ENCODE assay signal across 22 mouse cellular contexts in the genomic region with DNA sequence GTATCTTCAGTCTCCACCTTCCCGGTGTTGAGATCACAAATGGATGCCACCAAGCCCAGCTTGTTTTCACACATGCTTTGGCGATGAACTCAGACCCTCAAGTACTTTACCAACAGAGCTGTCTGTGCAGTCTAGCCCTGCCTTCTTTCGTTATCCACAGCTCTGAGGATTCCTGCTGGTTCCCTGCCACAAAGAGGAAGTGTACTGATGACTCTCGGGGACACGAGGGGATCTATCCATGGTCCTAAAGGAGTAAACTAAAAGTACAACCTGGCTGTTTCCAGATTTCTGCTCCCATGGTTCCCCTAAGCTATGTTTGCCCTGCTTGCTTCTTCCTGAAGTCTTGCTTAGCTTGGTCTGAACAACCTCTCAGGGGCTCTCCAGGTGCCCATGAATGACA. TPM values are rescaled to one million over a fixed set of nuclear protein-coding genes. Genes with fewer than 3 reads are reported as not detected.
A peak's percentile ranks its signal among the peaks of the same experiment; 100 is the strongest.
DNase-seq lines count a peak whose midpoint lies in the region; ATAC-seq and TF ChIP-seq lines count a peak whose summit lies in the region.
"Had no signal": no experiment of that assay in that cellular context is flagged by ENCODE, and none has a peak within 500 bp of the region (broad histone marks: within the 10 kb centered on the region; RNA-seq: fewer than 3 reads in every experiment).

No protein-coding gene starts in this region.

- no peak overlapping the region for H3K27ac ChIP-seq in kidney, postnatal 0 days
- no peak overlapping the region for H3K27ac ChIP-seq in kidney, embryonic 15.5 days
- H3K27ac ChIP-seq: embryonic facial prominence, embryonic 12.5 days; gastrocnemius, adult 2 months; limb, embryonic 12.5 days; liver, embryonic 13.5 days; midbrain, embryonic 15.5 days had no signal

- peak; percentile 57 for DNase-seq in kidney, postnatal 0 days (ENCODE audit: low spot score)
- DNase-seq in 416B (ENCODE audit: low read depth): peak; percentile 5
- DNase-seq in NIH3T3 (ENCODE audit: low read depth): peak; percentile 44
- DNase-seq in forelimb bud, embryonic 11.5 days (ENCODE audit: low read depth, low spot score): peak; percentile 9
- DNase-seq in right cerebral cortex, postnatal 4 days: no peak
- no peak for DNase-seq in gastrocnemius, adult 18-20 months (ENCODE audit: low spot score)
- DNase-seq: cerebellum, adult 9-10 months; gastrocnemius, adult 2 months; heart, adult 18-20 months; kidney, adult 8-10 months; liver, embryonic 13.5 days; lung, postnatal 14 days; thymus, postnatal 25 days had no signal

- ATAC-seq in kidney, postnatal 0 days (replicated peaks; ENCODE audit: low FRiP score, low read depth): no peak
- no peak for ATAC-seq in kidney, embryonic 15.5 days (replicated peaks; ENCODE audit: low FRiP score)
- ATAC-seq: forebrain, embryonic 16.5 days; midbrain, embryonic 15.5 days had no signal

- H3K36me3 ChIP-seq in kidney, postnatal 0 days (ENCODE audit: insufficient read depth, low read length): no peaks in the 10 kb centered on the region
- no peaks in the 10 kb centered on the region for H3K36me3 ChIP-seq in kidney, embryonic 15.5 days
- H3K36me3 ChIP-seq: embryonic facial prominence, embryonic 12.5 days; G1E; limb, embryonic 12.5 days; liver, embryonic 13.5 days; midbrain, embryonic 15.5 days had no signal

- 17% methylated on average over 5 of the region's 5 CpGs for WGBS in kidney, postnatal 0 days
- 17% methylated on average over 5 of the region's 5 CpGs for WGBS in kidney, embryonic 15.5 days

- no peaks in the 10 kb centered on the region for H3K4me1 ChIP-seq in kidney, postnatal 0 days (replicated peaks; ENCODE audit: insufficient read depth, low read length)
- H3K4me1 ChIP-seq in kidney, embryonic 15.5 days: no peaks in the 10 kb centered on the region
- H3K4me1 ChIP-seq: embryonic facial prominence, embryonic 12.5 days; limb, embryonic 12.5 days; liver, embryonic 13.5 days; midbrain, embryonic 15.5 days had no signal

- H3K4me2 ChIP-seq in kidney, postnatal 0 days (ENCODE audit: low read length): no peak overlapping the region
- H3K4me2 ChIP-seq in kidney, embryonic 15.5 days: no peak overlapping the region
- H3K4me2 ChIP-seq: embryonic facial prominence, embryonic 12.5 days; limb, embryonic 12.5 days; liver, embryonic 13.5 days; midbrain, embryonic 15.5 days had no signal

- no peaks in the 10 kb centered on the region for H3K9me3 ChIP-seq in kidney, postnatal 0 days (replicated peaks; ENCODE audit: low read length)
- no peaks in the 10 kb centered on the region for H3K9me3 ChIP-seq in kidney, embryonic 15.5 days (replicated peaks)
- H3K9me3 ChIP-seq: embryonic facial prominence, embryonic 12.5 days; limb, embryonic 12.5 days; liver, embryonic 13.5 days; midbrain, embryonic 15.5 days had no signal

- no peak for TF ChIP-seq CTCF in kidney, postnatal 0 days (IDR thresholded peaks at IDR 0.05; ENCODE audit: low read depth)

- H3K27me3 ChIP-seq in kidney, postnatal 0 days (ENCODE audit: insufficient read depth, low read length): no peaks in the 10 kb centered on the region
- H3K27me3 ChIP-seq in kidney, embryonic 15.5 days: no peaks in the 10 kb centered on the region
- H3K27me3 ChIP-seq: embryonic facial prominence, embryonic 12.5 days; limb, embryonic 12.5 days; liver, embryonic 13.5 days; midbrain, embryonic 15.5 days had no signal

- no peak overlapping the region for H3K4me3 ChIP-seq in kidney, postnatal 0 days (replicated peaks; ENCODE audit: low read depth, low read length)
- H3K4me3 ChIP-seq in kidney, embryonic 15.5 days (replicated peaks): no peak overlapping the region
- H3K4me3 ChIP-seq: embryonic facial prominence, embryonic 12.5 days; gastrocnemius, adult 2 months; limb, embryonic 12.5 days; liver, embryonic 13.5 days; midbrain, embryonic 15.5 days had no signal

- H3K9ac ChIP-seq in kidney, postnatal 0 days (ENCODE audit: low read depth, low read length): no peak overlapping the region
- H3K9ac ChIP-seq in kidney, embryonic 15.5 days: no peak overlapping the region
- H3K9ac ChIP-seq: embryonic facial prominence, embryonic 12.5 days; limb, embryonic 12.5 days; liver, embryonic 13.5 days; midbrain, embryonic 15.5 days had no signal

RNA-seq across cellular contexts. Expression of a gene that starts 23.9 kb away (rescaled TPM):
- polyA plus RNA-seq in kidney, postnatal 0 days (2015; fragmentation: Nextera tagmentation; extraction: Ambion mirVana): 0.09 TPM in 1 of 2 replicates, not detected in the other
- 0.41 and 0.90 TPM in 2 replicates for polyA plus RNA-seq in kidney, embryonic 15.5 days (2015; fragmentation: Nextera tagmentation; extraction: Ambion mirVana)
- total RNA-seq in gastrocnemius, adult 18-20 months (2021): not detected
- total RNA-seq: gastrocnemius, adult 2 months; left cerebral cortex, adult 8-10 months; neutrophil, adult 5-6 weeks had no signal
- polyA plus RNA-seq: G1E; limb, embryonic 12.5 days; testis, adult 2 months had no signal

Comparison
In these comparisons a context has a peak if more than half of its experiments do, and no peak if none do; other contexts are left out.
1. DNase-seq: peak in kidney, postnatal 0 days (single experiment), 416B (single experiment), NIH3T3 (single experiment) and forelimb bud, embryonic 11.5 days (single experiment); none in right cerebral cortex, postnatal 4 days (single experiment) and gastrocnemius, adult 18-20 months (single experiment).